Mouse (Mus musculus): ENCODE measurements around the gene Zfp536.

DNA sequence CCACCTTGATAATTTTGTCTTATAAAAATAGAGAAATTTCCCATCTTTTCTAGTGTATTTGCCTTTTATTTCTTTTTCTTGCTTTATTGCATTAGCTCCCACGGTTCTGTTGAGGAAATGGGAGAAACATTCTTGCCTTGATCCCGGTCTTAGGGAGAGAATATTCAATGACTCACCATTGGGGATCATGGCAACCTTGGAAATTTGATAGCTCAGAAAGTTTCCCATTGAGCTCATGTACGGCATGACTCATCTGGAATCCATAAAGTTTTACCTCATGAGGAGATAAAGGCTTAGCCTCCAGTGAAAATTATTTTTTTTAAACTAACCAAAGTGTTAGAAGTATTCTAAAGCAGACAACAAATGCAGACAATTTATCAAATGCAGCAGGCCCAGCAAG is 27.7 kb upstream of the Zfp536 start:
- TF ChIP-seq POLR2A (IDR thresholded peaks at IDR 0.05; ENCODE audit: control insufficient read depth, extremely low read depth, insufficient read depth, low read length, poor library complexity) = no peak
- no peak for TF ChIP-seq CTCF (IDR thresholded peaks at IDR 0.05; ENCODE audit: borderline replicate concordance, control insufficient read depth, extremely low read depth, insufficient read depth, low read length, poor library complexity)

Data from thymus, adult 2 months (tissue).